Mouse (Mus musculus) cerebellum, postnatal 4 days (tissue): ENCODE measurements around the gene Sh2d5.

ENCODE experiments used
- DNase-seq, 2 experiments: peaks; one replicate each; pipeline ENCODE4 v3.0.0; 2022; ENCODE audit warnings: low spot score in 2 of 2, mixed read lengths in 1 of 2

The Sh2d5 gene

DNA sequence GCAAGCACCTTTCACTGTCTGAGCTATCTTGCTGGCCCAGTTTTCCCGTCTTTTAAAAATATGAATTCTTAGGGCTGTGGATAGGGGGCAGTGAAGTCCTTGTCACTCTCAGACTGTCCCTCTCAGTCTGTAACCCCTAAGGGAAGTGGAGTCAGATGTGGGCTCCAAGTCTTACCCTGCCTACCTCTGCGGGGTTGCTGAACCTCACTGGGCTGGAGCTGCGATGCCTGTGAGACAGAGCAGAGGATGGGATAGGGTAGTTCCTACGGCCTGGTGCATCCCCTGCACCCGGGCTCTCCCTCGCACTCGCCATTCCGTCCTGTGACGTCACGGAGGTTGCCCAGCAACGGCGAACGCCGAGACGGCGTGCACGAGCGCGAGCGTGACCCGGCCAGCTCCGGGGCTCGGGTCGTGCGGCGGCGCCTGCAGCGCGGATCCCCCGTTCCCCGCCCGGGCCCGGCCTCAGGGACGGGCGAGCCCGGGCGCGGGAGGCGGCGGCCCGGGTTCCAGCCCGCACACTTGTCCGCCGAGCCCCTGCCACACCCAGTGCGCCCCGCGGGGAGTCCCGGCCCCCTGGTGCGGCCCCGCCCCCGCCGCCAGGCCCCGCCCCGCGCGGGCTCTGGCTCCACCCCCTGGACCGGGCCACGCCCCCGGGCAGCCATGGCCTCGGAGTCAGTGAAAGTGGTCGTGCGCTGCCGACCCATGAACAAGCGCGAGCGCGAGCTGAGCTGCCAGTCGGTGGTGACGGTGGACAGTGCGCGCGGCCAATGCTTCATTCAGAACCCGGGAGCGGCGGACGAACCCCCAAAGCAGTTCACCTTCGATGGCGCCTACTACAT lies 11.9 kb downstream of the Sh2d5 start:
- DNase-seq = peak; percentile 74 to 91

- no peak for DNase-seq
Observed at GRCm38 (mm10) chr4:138267869-138268268, 17.7 kb downstream of the Sh2d5 start.

- no peak for DNase-seq
Observed at GRCm38 (mm10) chr4:138272011-138272997, 22.1 kb downstream of the Sh2d5 start.

DNA sequence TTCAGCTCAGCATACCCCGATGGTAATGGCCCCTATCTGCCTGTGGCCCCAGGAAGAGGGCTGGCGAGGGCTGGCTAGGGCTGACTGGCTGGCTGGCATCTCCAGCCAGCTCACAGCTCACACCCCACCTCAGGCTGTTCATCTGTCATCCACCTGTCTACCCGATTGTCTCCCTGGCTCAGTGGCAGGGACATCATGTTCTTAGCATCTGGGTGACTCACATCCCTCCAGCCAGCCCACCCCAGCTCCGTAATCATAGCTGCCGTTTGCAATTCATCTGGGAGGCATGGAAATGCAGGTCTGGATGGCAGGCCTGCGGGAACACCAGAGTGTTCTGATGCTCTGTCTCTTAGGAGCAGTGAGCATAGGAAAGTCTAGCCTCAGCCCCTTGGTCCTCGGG lies 28.1 kb downstream of the Sh2d5 start:
- DNase-seq = no peak

DNA sequence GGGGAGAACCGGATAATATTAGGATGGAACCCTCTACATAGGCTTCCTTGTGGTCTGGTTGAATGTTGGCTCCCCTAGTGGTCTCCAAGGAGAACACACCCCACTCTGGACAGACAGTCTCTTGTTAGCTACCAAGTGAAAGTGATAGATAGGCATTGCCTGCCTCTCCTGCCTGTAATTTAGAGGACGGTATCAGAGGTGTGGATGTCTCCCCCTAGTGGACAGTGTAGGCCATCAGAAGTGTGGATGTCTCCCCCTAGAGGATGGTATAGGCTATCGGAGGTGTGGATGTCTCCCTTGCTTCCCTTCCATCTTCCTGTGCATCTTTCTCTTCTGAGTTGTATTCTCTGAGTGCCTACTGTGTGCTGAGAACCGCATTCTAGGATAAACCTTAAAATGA lies 32.6 kb downstream of the Sh2d5 start:
- DNase-seq = peak in 1 of 2 experiments; percentile 60

GRCm38 (mm10) chr4:138286411-138286810 lies 36.2 kb downstream of the Sh2d5 start:
- DNase-seq = no peak

DNA sequence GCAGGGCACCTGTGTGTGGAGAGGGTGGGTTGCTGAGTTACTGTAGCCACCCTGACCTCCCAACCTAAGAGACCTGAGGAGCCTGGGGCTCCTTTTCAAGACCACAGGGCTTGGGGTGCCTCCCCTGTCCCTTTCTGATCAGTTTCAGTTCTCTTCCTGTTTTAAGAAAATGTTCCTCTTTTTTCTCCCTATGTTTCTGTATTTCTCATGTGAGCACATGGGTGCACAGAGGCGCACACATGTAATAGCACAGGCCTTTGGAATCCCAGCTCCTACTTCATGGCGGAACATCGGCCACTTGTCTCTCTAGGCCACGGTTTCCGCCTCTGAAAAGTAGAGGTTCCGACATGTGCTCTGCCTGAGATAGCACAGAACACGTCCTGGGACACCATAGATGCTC lies 38.5 kb downstream of the Sh2d5 start:
- no peak for DNase-seq

DNA sequence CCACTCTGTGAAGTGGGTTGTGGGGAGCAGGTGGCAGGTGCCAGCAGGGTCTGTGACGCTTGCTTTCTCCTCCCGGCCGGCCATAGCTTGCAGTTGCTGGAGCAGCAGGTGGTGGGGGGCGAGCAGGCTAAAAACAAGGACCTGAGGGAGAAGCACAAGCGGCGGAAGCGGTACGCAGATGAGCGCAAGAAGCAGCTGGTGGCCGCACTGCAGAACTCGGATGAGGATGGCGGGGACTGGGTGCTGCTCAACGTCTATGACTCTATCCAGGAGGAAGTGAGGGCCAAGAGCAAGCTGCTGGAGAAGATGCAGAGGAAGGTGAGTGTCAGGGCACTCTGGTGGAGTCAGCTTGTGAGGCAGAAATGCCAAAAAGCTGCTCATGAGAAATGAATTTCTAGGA lies 41.8 kb downstream of the Sh2d5 start:
- no peak for DNase-seq

DNA sequence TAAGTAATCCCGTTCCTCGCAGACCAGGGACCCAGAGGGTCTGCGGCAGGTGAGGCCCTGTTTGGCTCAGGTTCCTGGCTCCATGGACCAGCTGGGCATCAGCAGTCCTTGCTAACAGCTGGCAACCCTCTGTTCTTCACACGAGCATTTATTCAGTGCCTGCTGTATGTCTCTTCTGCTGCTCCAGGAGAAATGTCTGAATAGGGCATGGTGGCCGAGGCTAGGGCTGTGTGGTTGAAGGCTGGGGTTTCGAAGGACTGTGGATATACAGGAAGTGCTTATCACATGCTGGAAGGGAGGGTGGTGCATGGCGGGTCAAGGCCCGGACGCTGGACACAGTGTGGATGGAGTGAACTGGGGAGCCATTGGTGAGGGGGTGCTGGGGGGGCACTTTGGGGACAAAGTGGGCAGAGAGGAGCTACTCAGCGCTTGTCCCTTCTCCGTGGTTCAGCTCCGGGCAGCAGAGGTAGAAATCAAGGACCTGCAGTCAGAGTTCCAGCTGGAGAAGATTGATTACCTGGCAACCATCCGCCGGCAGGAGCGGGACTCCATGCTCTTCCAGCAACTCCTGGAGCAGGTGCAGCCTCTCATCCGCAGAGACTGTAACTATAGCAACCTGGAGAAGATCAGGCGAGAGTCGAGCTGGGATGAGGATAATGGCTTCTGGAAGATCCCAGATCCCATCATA lies 43.2 kb downstream of the Sh2d5 start:
- no peak for DNase-seq

- DNase-seq = no peak
Observed at GRCm38 (mm10) chr4:138293949-138294550, 43.8 kb downstream of the Sh2d5 start.

DNA sequence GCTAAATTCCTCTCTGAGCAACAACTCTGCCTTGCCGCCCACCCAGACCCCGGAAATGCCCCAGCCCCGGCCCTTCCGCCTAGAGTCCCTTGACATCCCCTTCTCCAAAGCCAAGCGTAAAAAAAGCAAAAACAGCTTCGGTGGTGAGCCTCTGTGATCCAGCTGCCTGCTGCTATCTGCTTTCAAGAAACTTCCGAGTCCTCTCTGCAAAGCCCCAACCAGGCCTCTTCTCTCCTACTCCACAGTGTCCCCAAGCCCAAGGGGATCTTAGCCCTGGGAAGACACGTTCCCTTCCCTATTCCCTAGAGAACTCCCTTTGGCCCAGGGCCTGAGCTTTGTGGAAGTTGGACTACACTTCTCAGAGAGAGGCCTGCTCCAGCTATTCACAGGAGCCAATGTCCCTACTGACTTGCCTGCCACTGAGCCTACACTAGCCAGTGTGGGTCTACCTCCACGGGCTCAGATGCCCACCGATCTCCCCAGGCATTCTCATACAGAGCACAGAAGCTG lies 51.1 kb downstream of the Sh2d5 start:
- no peak for DNase-seq

DNA sequence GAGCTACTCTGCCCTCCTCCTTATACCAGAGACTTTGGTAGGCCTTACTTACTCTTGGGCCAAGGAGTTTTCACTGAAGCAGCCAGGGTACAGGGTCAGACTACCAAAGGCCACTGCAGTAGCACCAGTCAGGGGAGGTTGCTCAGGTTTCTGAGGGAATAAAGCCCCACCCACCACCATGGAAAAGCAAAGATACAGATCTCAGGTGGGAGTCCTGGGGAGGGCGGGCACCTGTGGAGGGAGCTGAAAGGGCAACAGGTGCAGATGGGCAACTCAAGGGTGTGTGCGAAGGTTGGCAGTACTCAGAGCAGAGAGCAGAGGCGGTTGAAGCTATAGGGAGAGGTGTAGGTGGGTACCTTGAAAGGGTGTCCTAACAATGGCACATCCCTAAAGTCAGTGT lies 52.8 kb downstream of the Sh2d5 start:
- no peak for DNase-seq

- no peak for DNase-seq
Observed at GRCm38 (mm10) chr4:138303742-138304141, 53.5 kb downstream of the Sh2d5 start.

DNA sequence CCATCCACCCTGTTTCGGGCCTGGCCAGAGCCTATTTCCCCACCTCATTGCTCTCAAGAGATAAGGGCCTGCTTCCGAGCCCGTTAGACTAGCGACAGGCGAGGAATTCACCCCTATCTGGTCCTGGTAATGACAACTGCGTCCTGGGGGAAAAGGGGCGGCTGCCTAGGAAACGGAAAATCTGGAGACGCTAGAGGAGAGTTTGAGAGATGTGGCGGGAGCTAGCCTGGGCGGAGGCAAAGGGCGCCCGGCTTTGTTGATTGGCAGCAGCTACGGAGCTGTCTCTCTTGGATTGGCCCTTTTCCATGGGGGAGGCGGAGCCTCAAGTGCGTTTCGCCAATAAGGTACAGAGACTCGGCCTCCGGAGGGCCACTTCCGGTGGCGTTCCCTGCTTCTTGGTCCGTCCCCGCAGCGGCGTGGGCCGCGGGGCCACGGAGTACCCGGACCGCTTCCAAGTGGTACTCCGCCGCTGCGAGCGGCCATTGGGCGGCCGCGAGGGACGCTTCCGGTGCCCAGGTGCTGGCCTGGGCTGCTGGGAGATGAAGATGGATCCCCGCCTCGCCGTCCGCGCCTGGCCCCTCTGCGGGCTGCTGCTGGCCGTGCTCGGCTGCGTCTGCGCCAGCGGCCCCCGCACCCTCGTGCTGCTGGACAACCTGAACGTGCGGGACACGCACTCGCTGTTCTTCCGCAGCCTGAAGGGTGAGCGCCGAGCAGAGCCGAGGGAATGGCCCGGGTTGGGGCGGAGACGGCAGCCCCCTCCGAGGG lies 54.3 kb downstream of the Sh2d5 start, which contains the start of gene Ddost:
Gene Ddost, plus strand, starts transcription at position 391 of the 765 bp plus-strand sequence.
- peak; percentile 93 to 97 for DNase-seq

DNA sequence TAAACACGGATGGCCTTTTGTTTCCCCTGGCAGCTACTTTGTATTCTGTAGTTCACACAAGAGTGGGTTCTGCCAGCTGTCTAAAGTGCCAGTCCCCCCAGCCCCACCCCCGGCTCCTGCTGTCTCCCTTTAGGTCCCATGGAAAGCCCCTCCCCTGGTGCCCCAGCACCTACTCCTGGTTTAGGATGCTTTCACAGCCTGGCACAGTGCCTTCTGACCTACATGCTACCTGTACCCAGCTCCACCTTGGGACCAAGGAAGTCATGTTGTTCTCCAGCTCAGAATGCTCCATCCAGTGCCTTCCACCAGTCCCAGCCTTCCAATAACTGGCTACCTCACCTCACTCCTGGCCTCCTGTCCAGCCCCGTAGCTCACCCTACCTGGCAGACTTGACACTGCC lies 56.8 kb downstream of the Sh2d5 start:
- DNase-seq = no peak

GRCm38 (mm10) chr4:138307739-138308138 lies 57.5 kb downstream of the Sh2d5 start:
- DNase-seq = no peak

DNA sequence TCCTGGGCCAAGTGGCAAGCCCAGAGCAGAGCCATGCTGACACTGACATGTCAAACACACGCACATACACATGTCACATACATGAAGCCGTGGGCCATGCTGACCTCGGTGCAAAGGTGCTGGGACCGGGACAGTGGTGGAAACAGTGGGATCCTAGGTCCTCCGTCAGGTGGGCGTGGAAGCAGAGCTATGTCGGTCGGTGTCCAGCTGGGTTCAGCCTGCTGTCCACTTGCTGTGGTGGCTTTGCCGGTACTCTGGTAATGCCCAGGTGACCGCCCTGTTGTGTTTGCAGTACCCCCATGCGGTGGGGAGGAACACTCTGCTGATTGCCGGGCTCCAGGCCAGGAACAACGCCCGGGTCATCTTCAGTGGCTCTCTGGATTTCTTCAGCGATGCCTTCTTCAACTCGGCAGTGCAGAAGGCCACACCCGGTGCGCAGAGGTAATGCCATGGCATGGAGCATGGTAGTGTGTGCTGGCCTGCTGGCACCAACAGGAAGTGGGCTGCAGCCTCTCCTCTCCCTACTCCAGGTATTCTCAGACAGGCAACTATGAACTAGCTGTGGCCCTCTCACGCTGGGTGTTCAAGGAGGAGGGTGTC lies 60.2 kb downstream of the Sh2d5 start:
- no peak for DNase-seq
